Mouse (Mus musculus): ENCODE measurements around the gene Acsbg2. TPM values are rescaled to one million over a fixed set of nuclear protein-coding genes. Genes with fewer than 3 reads are reported as not detected.
"Not testable (repeated sequence)": the region's sequence is repeated elsewhere in the genome, so short reads cannot be mapped to it uniquely, and the experiment has no call there.

Acsbg2 gene
- total RNA-seq (2012; rRNA removed) = 0.58 and 0.90 TPM in 2 replicates

- no peak for DNase-seq (ENCODE audit: low read depth, low spot score)
- no peaks in the 10 kb centered on the region for H3K9me3 ChIP-seq (ENCODE audit: control insufficient read depth, insufficient read depth, low read depth, low read length)
- H3K27ac ChIP-seq (ENCODE audit: insufficient read depth, low read depth, low read length, poor library complexity, severe bottlenecking) = peak within 1 kb of the TSS; percentile 7; the same call in 1 of the 2 replicates
- H3K4me1 ChIP-seq (ENCODE audit: control insufficient read depth in 2 of 2, insufficient read depth in 2 of 2, low read length in 2 of 2, poor library complexity in 1 of 2) = peaks cover 15 to 31% of the 10 kb centered on the region in 2 experiments
- TF ChIP-seq MAFK (IDR thresholded peaks at IDR 0.05; ENCODE audit: insufficient read depth, low read depth, low read length) = no peak
- TF ChIP-seq HCFC1 (IDR thresholded peaks at IDR 0.05; ENCODE audit: borderline replicate concordance, insufficient read depth, low read length) = no peak
- TF ChIP-seq CHD2 (IDR thresholded peaks at IDR 0.05; ENCODE audit: low read depth, low read length) = no peak
- no peak for TF ChIP-seq ZNF384 (IDR thresholded peaks at IDR 0.05; ENCODE audit: low read depth, low read length)
- TF ChIP-seq ZC3H11A (IDR thresholded peaks at IDR 0.05; ENCODE audit: borderline replicate concordance, low read depth, low read length) = no peak
- H3K36me3 ChIP-seq (ENCODE audit: control insufficient read depth, insufficient read depth, low read length, poor library complexity, severe bottlenecking) = no peaks in the 10 kb centered on the region
- in situ Hi-C loops (cut with MboI; ENCODE audit: low sequenced_read_pairs in 2 of 2, unreplicated experiment in 2 of 2) = no loop called here
- H3K9ac ChIP-seq (ENCODE audit: insufficient read depth, low read depth, low read length, poor library complexity, severe bottlenecking) = no peak within 1 kb of the TSS
- H3K4me3 ChIP-seq (ENCODE audit: insufficient read depth in 1 of 2, low read depth in 1 of 2, low read length in 2 of 2, poor library complexity in 1 of 2, severe bottlenecking in 1 of 2) = no peak within 1 kb of the TSS
Observed at GRCm38 (mm10) chr17:56874237-56874636, at the start of gene Acsbg2. Gene Acsbg2, minus strand, starts transcription at chr17:56874447.

- Histone ChIP-seq H3K4me1 (ENCODE audit: control insufficient read depth in 2 of 2, insufficient read depth in 2 of 2, low read length in 2 of 2, poor library complexity in 1 of 2) (no peaks in the 10 kb centered on the region), H3K27ac (ENCODE audit: insufficient read depth, low read depth, low read length, poor library complexity, severe bottlenecking) (no peak overlapping the region), H3K36me3 (ENCODE audit: control insufficient read depth, insufficient read depth, low read length, poor library complexity, severe bottlenecking) (peaks cover 39% of the 10 kb centered on the region), H3K9me3 (ENCODE audit: control insufficient read depth, insufficient read depth, low read depth, low read length) (no peaks in the 10 kb centered on the region), H3K4me3 (ENCODE audit: insufficient read depth in 1 of 2, low read depth in 1 of 2, low read length in 2 of 2, poor library complexity in 1 of 2, severe bottlenecking in 1 of 2) (no peak overlapping the region), H3K9ac (ENCODE audit: insufficient read depth, low read depth, low read length, poor library complexity, severe bottlenecking) (no peak overlapping the region)
- TF ChIP-seq ZNF384 (IDR thresholded peaks at IDR 0.05; ENCODE audit: low read depth, low read length) (no peak), ZC3H11A (IDR thresholded peaks at IDR 0.05; ENCODE audit: borderline replicate concordance, low read depth, low read length) (no peak), HCFC1 (IDR thresholded peaks at IDR 0.05; ENCODE audit: borderline replicate concordance, insufficient read depth, low read length) (no peak), MAFK (IDR thresholded peaks at IDR 0.05; ENCODE audit: insufficient read depth, low read depth, low read length) (no peak), CHD2 (IDR thresholded peaks at IDR 0.05; ENCODE audit: low read depth, low read length) (no peak)
- in situ Hi-C loops (cut with MboI; ENCODE audit: low sequenced_read_pairs in 2 of 2, unreplicated experiment in 2 of 2) = no loop called here
- no peak for DNase-seq (ENCODE audit: low read depth, low spot score)
Observed at GRCm38 (mm10) chr17:56919725-56920124, 45.5 kb upstream of the Acsbg2 start.

- DNase-seq (ENCODE audit: low read depth, low spot score) = no peak
- Histone ChIP-seq H3K4me3 (ENCODE audit: insufficient read depth in 1 of 2, low read depth in 1 of 2, low read length in 2 of 2, poor library complexity in 1 of 2, severe bottlenecking in 1 of 2) (no peak overlapping the region), H3K9me3 (ENCODE audit: control insufficient read depth, insufficient read depth, low read depth, low read length) (no peaks in the 10 kb centered on the region), H3K9ac (ENCODE audit: insufficient read depth, low read depth, low read length, poor library complexity, severe bottlenecking) (no peak overlapping the region), H3K27ac (ENCODE audit: insufficient read depth, low read depth, low read length, poor library complexity, severe bottlenecking) (no peak overlapping the region), H3K36me3 (ENCODE audit: control insufficient read depth, insufficient read depth, low read length, poor library complexity, severe bottlenecking) (peaks cover 34% of the 10 kb centered on the region; the same call in 1 of the 2 replicates), H3K4me1 (ENCODE audit: control insufficient read depth in 2 of 2, insufficient read depth in 2 of 2, low read length in 2 of 2, poor library complexity in 1 of 2) (no peaks in the 10 kb centered on the region)
- in situ Hi-C loops (cut with MboI; ENCODE audit: low sequenced_read_pairs in 2 of 2, unreplicated experiment in 2 of 2) = no loop called here
- TF ChIP-seq HCFC1 (IDR thresholded peaks at IDR 0.05; ENCODE audit: borderline replicate concordance, insufficient read depth, low read length) (no peak), ZNF384 (IDR thresholded peaks at IDR 0.05; ENCODE audit: low read depth, low read length) (no peak), CHD2 (IDR thresholded peaks at IDR 0.05; ENCODE audit: low read depth, low read length) (no peak)
Observed at GRCm38 (mm10) chr17:56917166-56917565, 42.9 kb upstream of the Acsbg2 start.

DNA sequence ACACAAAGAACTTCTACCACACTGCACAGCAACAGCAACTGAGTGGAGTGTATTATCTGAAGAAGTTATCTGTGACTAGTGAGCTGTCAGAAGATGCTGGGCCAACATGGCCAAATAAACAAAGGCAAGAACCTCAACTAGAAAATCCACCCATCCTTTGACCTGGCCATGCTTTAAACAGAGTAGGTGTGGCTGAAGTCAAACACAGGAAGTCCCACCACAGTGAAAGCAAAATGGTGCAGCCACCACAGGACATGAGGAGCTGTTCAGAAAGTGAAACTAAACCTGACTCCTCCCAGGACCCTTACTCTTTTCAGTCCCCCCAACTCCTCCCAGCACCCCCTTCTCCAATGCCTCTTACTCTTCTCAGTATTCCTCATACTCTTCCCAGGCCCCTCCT is 39.2 kb upstream of the Acsbg2 start:
- Histone ChIP-seq H3K4me1 (ENCODE audit: control insufficient read depth in 2 of 2, insufficient read depth in 2 of 2, low read length in 2 of 2, poor library complexity in 1 of 2) (0 out of 4 replicates have a peak, but pooled peaks cover 0 to 2% of the 10 kb centered on the region in 2 experiments), H3K9ac (ENCODE audit: insufficient read depth, low read depth, low read length, poor library complexity, severe bottlenecking) (no peak overlapping the region), H3K36me3 (ENCODE audit: control insufficient read depth, insufficient read depth, low read length, poor library complexity, severe bottlenecking) (peaks cover 13% of the 10 kb centered on the region; the same call in 1 of the 2 replicates), H3K4me3 (ENCODE audit: insufficient read depth in 1 of 2, low read depth in 1 of 2, low read length in 2 of 2, poor library complexity in 1 of 2, severe bottlenecking in 1 of 2) (no peak overlapping the region), H3K27ac (ENCODE audit: insufficient read depth, low read depth, low read length, poor library complexity, severe bottlenecking) (no peak overlapping the region), H3K9me3 (ENCODE audit: control insufficient read depth, insufficient read depth, low read depth, low read length) (no peaks in the 10 kb centered on the region)
- TF ChIP-seq ZNF384 (IDR thresholded peaks at IDR 0.05; ENCODE audit: low read depth, low read length) (no peak), MAFK (IDR thresholded peaks at IDR 0.05; ENCODE audit: insufficient read depth, low read depth, low read length) (no peak), HCFC1 (IDR thresholded peaks at IDR 0.05; ENCODE audit: borderline replicate concordance, insufficient read depth, low read length) (no peak), CHD2 (IDR thresholded peaks at IDR 0.05; ENCODE audit: low read depth, low read length) (no peak), ZC3H11A (IDR thresholded peaks at IDR 0.05; ENCODE audit: borderline replicate concordance, low read depth, low read length) (no peak)
- in situ Hi-C loops (cut with MboI; ENCODE audit: low sequenced_read_pairs in 2 of 2, unreplicated experiment in 2 of 2) = no loop called here
- DNase-seq (ENCODE audit: low read depth, low spot score) = no peak

DNA sequence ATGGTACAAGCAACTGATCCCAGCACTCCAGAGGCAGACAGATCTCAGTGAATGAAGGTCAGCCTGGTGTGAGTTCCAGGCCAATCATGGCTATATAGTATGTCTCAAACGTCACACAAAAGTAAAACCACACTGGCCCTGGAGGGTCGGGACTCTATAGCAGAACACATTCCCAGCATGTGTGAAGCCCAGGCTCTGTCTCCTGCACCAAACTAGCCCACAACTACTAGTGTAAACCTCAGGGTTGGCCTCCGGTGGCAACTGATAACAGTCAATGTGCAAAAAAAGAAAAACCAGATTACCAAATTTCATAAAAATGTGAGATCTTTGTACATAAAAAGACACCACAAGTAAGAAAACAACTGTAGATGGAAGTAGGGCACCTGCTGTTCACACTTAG is 38.8 kb upstream of the Acsbg2 start:
- Histone ChIP-seq H3K4me1 (ENCODE audit: control insufficient read depth in 2 of 2, insufficient read depth in 2 of 2, low read length in 2 of 2, poor library complexity in 1 of 2) (0 out of 4 replicates have a peak, but pooled peaks cover 0 to 2% of the 10 kb centered on the region in 2 experiments), H3K9ac (ENCODE audit: insufficient read depth, low read depth, low read length, poor library complexity, severe bottlenecking) (no peak overlapping the region), H3K27ac (ENCODE audit: insufficient read depth, low read depth, low read length, poor library complexity, severe bottlenecking) (no peak overlapping the region), H3K36me3 (ENCODE audit: control insufficient read depth, insufficient read depth, low read length, poor library complexity, severe bottlenecking) (peaks cover 13% of the 10 kb centered on the region; the same call in 1 of the 2 replicates), H3K9me3 (ENCODE audit: control insufficient read depth, insufficient read depth, low read depth, low read length) (no peaks in the 10 kb centered on the region), H3K4me3 (ENCODE audit: insufficient read depth in 1 of 2, low read depth in 1 of 2, low read length in 2 of 2, poor library complexity in 1 of 2, severe bottlenecking in 1 of 2) (no peak overlapping the region)
- TF ChIP-seq MAFK (IDR thresholded peaks at IDR 0.05; ENCODE audit: insufficient read depth, low read depth, low read length) = no peak
- no peak for TF ChIP-seq CHD2 (IDR thresholded peaks at IDR 0.05; ENCODE audit: low read depth, low read length)
- TF ChIP-seq HCFC1 (IDR thresholded peaks at IDR 0.05; ENCODE audit: borderline replicate concordance, insufficient read depth, low read length) = no peak
- no peak for TF ChIP-seq ZC3H11A (IDR thresholded peaks at IDR 0.05; ENCODE audit: borderline replicate concordance, low read depth, low read length)
- no peak for TF ChIP-seq ZNF384 (IDR thresholded peaks at IDR 0.05; ENCODE audit: low read depth, low read length)
- DNase-seq (ENCODE audit: low read depth, low spot score) = no peak
- in situ Hi-C loops (cut with MboI; ENCODE audit: low sequenced_read_pairs in 2 of 2, unreplicated experiment in 2 of 2) = no loop called here

DNA sequence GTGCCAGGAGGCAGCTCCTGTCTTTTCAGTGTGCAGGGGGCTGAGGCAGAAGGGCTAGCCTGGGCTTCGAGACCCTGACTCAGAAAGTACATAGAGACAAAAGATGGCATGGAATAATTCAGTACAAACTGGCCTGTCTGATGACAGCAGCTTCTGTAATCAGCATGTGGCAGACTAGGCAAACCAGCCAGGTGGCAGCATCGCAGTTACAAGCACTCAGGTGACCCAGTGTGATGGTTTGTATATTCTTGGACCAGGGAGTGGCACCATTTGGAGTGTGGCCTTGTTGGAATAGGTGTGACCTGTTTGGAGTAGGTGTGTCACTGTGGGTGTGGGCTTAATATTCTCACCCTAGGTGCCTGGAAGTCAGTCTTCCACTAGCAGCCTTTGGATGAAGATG is 35.5 kb upstream of the Acsbg2 start:
- H3K4me3 ChIP-seq (ENCODE audit: insufficient read depth in 1 of 2, low read depth in 1 of 2, low read length in 2 of 2, poor library complexity in 1 of 2, severe bottlenecking in 1 of 2); in situ Hi-C loops (cut with MboI; ENCODE audit: low sequenced_read_pairs in 2 of 2, unreplicated experiment in 2 of 2); DNase-seq (ENCODE audit: low read depth, low spot score); H3K4me1 ChIP-seq (ENCODE audit: control insufficient read depth in 2 of 2, insufficient read depth in 2 of 2, low read length in 2 of 2, poor library complexity in 1 of 2); H3K9me3 ChIP-seq (ENCODE audit: control insufficient read depth, insufficient read depth, low read depth, low read length); H3K9ac ChIP-seq (ENCODE audit: insufficient read depth, low read depth, low read length, poor library complexity, severe bottlenecking); H3K27ac ChIP-seq (ENCODE audit: insufficient read depth, low read depth, low read length, poor library complexity, severe bottlenecking): not testable (repeated sequence)
- peaks cover 10% of the 10 kb centered on the region; the same call in 1 of the 2 replicates for H3K36me3 ChIP-seq (ENCODE audit: control insufficient read depth, insufficient read depth, low read length, poor library complexity, severe bottlenecking)
